In the genomic region with DNA sequence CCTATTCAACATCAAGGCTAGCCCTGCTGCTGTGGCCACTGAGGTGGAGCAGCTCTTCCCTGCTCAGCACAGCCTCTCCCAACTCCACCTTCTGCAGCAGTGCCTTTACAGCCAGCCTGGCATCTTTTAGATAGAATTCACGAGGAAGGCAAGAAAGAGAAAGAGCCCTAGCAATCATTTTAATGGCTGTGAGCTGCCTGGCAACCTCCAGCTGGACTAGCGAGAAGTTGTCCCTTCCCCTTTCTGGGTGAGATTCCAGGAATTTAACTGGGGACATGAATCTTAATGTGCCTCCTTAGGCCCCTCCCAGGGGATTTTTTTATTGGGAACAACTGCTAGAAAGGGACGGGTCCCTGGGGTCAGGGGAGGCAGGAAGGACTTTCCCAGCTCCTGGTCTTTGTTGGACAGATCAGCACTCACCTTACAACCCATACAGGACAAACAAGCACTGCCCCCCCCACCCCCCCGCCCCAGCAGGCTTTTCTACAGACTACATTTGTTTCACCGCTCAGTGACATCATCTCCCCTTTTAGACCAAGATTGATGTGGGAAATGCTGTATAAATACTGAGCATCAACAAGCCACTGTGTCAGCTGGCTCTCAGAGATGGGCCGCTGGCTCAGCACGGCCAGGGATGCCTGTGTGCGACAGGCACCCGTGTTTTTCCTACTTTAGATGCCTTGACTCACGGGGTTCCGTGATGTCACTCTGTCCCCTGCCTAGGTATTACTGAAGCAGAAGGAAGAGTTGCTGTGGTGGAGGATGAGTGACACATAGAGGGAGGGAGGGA, we compare ENCODE assay signal across 13 mouse cellular contexts. TPM values are rescaled to one million over a fixed set of nuclear protein-coding genes. Genes with fewer than 3 reads are reported as not detected.
DNase-seq lines count a peak whose midpoint lies in the region; ATAC-seq and TF ChIP-seq lines count a peak whose summit lies in the region.
"Had no signal": no experiment of that assay in that cellular context is flagged by ENCODE, and none has a peak within 500 bp of the region (broad histone marks: within the 10 kb centered on the region; RNA-seq: fewer than 3 reads in every experiment).

No protein-coding gene starts in this region.

- H3K27ac ChIP-seq in heart, postnatal 0 days (ENCODE audit: low read depth) = no peak overlapping the region
- H3K27ac ChIP-seq in heart, embryonic 10.5 days = no peak overlapping the region
- peak overlapping the region; percentile 59 for H3K27ac ChIP-seq in limb, embryonic 12.5 days
- H3K27ac ChIP-seq: gastrocnemius, adult 2 months had no signal

- 0 out of 2 replicates have a peak, but pooled peaks have one; percentile 28 for ATAC-seq in heart, postnatal 0 days (ENCODE audit: insufficient read depth, low read depth)
- ATAC-seq in limb, embryonic 12.5 days (ENCODE audit: insufficient number of reproducible peaks, insufficient read depth, low FRiP score, low TSS enrichment, low read depth) = peak; percentile 26; the same call in 1 of the 2 replicates

- no peak for TF ChIP-seq CTCF in heart, postnatal 0 days (IDR thresholded peaks at IDR 0.05; ENCODE audit: low read depth)

- H3K36me3 ChIP-seq in heart, postnatal 0 days (replicated peaks; ENCODE audit: control insufficient read depth, insufficient read depth, low read length) = no peaks in the 10 kb centered on the region
- no peaks in the 10 kb centered on the region for H3K36me3 ChIP-seq in heart, embryonic 10.5 days
- no peaks in the 10 kb centered on the region for H3K36me3 ChIP-seq in limb, embryonic 12.5 days

- intact Hi-C loops in heart, postnatal 10 days (cut with DNase I) = no loop called here

- no peak overlapping the region for H3K4me3 ChIP-seq in heart, postnatal 0 days (ENCODE audit: low read depth, low read length)
- no peak overlapping the region for H3K4me3 ChIP-seq in heart, embryonic 10.5 days
- H3K4me3 ChIP-seq in limb, embryonic 12.5 days (replicated peaks) = no peak overlapping the region
- H3K4me3 ChIP-seq: gastrocnemius, adult 2 months had no signal

- H3K9ac ChIP-seq in heart, postnatal 0 days (replicated peaks; ENCODE audit: low read depth, low read length) = no peak overlapping the region
- no peak overlapping the region; the same call in 1 of the 2 replicates for H3K9ac ChIP-seq in limb, embryonic 12.5 days (replicated peaks)

- H3K4me1 ChIP-seq in heart, postnatal 0 days (ENCODE audit: control insufficient read depth, insufficient read depth) = 0 out of 2 replicates have a peak, but pooled peaks cover 15% of the 10 kb centered on the region
- peaks cover 17% of the 10 kb centered on the region; the same call in 1 of the 2 replicates for H3K4me1 ChIP-seq in heart, embryonic 10.5 days
- H3K4me1 ChIP-seq in limb, embryonic 12.5 days (replicated peaks) = peaks cover 17% of the 10 kb centered on the region

- H3K4me2 ChIP-seq in heart, postnatal 0 days (ENCODE audit: low read depth, low read length) = no peak overlapping the region
- no peak overlapping the region for H3K4me2 ChIP-seq in limb, embryonic 12.5 days

- H3K27me3 ChIP-seq in heart, postnatal 0 days (ENCODE audit: control insufficient read depth, insufficient read depth, low read length) = no peaks in the 10 kb centered on the region
- H3K27me3 ChIP-seq in heart, embryonic 10.5 days (ENCODE audit: insufficient read depth, poor library complexity, severe bottlenecking) = 0 out of 2 replicates have a peak, but pooled peaks cover 4% of the 10 kb centered on the region
- H3K27me3 ChIP-seq in limb, embryonic 12.5 days = no peaks in the 10 kb centered on the region

- 0 out of 2 replicates have a peak, but pooled peaks cover 3% of the 10 kb centered on the region for H3K9me3 ChIP-seq in heart, postnatal 0 days (replicated peaks; ENCODE audit: control insufficient read depth, low read length)
- no peaks in the 10 kb centered on the region for H3K9me3 ChIP-seq in heart, embryonic 10.5 days
- peaks cover 4% of the 10 kb centered on the region; the same call in 1 of the 2 replicates for H3K9me3 ChIP-seq in limb, embryonic 12.5 days

- no peak for DNase-seq in heart, postnatal 0 days (ENCODE audit: low spot score)
- DNase-seq in heart, embryonic 10.5 days (ENCODE audit: low spot score) = no peak
- DNase-seq in right cerebral cortex, adult 18-20 months = peak; percentile 14
- DNase-seq in right cerebral cortex, postnatal 14 days = no peak
- DNase-seq in gastrocnemius, postnatal 10 days = no peak
- DNase-seq in heart, postnatal 10 days = no peak
- DNase-seq in adrenal gland, adult 2 months = no peak
- DNase-seq: adrenal gland, postnatal 14 days; gastrocnemius, adult 2 months had no signal

- 39% methylated on average over 11 of the region's 11 CpGs for WGBS in heart, postnatal 0 days
- WGBS in heart, embryonic 10.5 days = 54% methylated on average over 11 of the region's 11 CpGs
- WGBS in limb, embryonic 12.5 days = 46% methylated on average over 11 of the region's 11 CpGs

- no peak for TF ChIP-seq EP300 in heart, postnatal 0 days (IDR thresholded peaks at IDR 0.05; ENCODE audit: low read depth)

RNA-seq across cellular contexts. Expression of gene Smim23, which starts 43.5 kb away (rescaled TPM):
- total RNA-seq in heart, postnatal 0 days (2014; rRNA removed; ENCODE audit: low replicate concordance) = not detected in 2 replicates
- not detected in 2 replicates for polyA plus RNA-seq in heart, postnatal 0 days (2015; fragmentation: Nextera tagmentation; extraction: Ambion mirVana)
- not detected in 2 replicates for polyA plus RNA-seq in heart, embryonic 10.5 days (2016; fragmentation: Nextera tagmentation; extraction: Ambion mirVana)
- polyA plus RNA-seq in limb, embryonic 12.5 days (2016; fragmentation: Nextera tagmentation; extraction: Ambion mirVana) = not detected in 2 replicates
- total RNA-seq in gastrocnemius, postnatal 10 days (2021) = not detected
- total RNA-seq in heart, postnatal 10 days (2021) = not detected
- total RNA-seq in adrenal gland, adult 2 months (2021) = not detected
- polyA plus RNA-seq in adrenal gland, adult 2 months (2012; rRNA removed) = not detected in 2 replicates
- total RNA-seq: adrenal gland, postnatal 14 days; gastrocnemius, adult 2 months; left cerebral cortex, adult 18-20 months; megakaryocyte progenitor cell, adult 5-6 weeks had no signal
- polyA plus RNA-seq: cortical plate, adult 2 months had no signal
